Mouse (Mus musculus) forebrain, postnatal 0 days (tissue): ENCODE results near the gene Pik3c2a. TPM values are rescaled to one million over a fixed set of nuclear protein-coding genes. Genes with fewer than 3 reads are reported as not detected.
A peak's percentile ranks its signal among the peaks of the same experiment; 100 is the strongest.

Experiments
- ATAC-seq: fragments of 200-750 bp; cut with Nextera tagmentation; 2 replicates; pipeline ENCODE4 v1.8.0; 2017; ENCODE audit warnings: mild to moderate bottlenecking, moderate library complexity
- DNase-seq: peaks from one replicate; pipeline ENCODE4 v3.0.0-alpha.2; 2015
- H3K27ac ChIP-seq: fragments of 300-500 bp; sonication (generic); 2 replicates; pipeline ENCODE4 v1.5.1; 2014; ENCODE audit warnings: low read depth, mild to moderate bottlenecking, antibody characterized with exemption, low read length, moderate library complexity, mixed read lengths
- H3K27me3 ChIP-seq: fragments of 300-500 bp; sonication (generic); 2 replicates; pipeline ENCODE4 v1.6.1; 2014; ENCODE audit warnings: mild to moderate bottlenecking, low read length, mixed read lengths; ENCODE audit not compliant: insufficient read depth
- H3K36me3 ChIP-seq: fragments of 300-500 bp; sonication (generic); 2 replicates; pipeline ENCODE4 v1.6.1; 2014; ENCODE audit warnings: mild to moderate bottlenecking, moderate library complexity; ENCODE audit not compliant: insufficient read depth
- H3K4me1 ChIP-seq: fragments of 300-500 bp; sonication (generic); 2 replicates; pipeline ENCODE4 v1.6.1; 2014; ENCODE audit warnings: antibody characterized with exemption; ENCODE audit not compliant: insufficient read depth
- H3K4me2 ChIP-seq: fragments of 300-500 bp; sonication (generic); 2 replicates; pipeline ENCODE4 v1.6.1; 2014; ENCODE audit warnings: low read depth, mild to moderate bottlenecking, moderate library complexity
- H3K4me3 ChIP-seq: fragments of 300-500 bp; sonication (generic); 2 replicates; pipeline ENCODE4 v1.5.1; 2014; ENCODE audit warnings: low read depth, low read length, mixed read lengths
- H3K9ac ChIP-seq: fragments of 300-500 bp; sonication (generic); 2 replicates; pipeline ENCODE4 v1.6.1; 2014; ENCODE audit warnings: mild to moderate bottlenecking
- H3K9me3 ChIP-seq: fragments of 300-500 bp; sonication (generic); 2 replicates; pipeline ENCODE4 v1.6.1; 2016; ENCODE audit warnings: low read length
- CTCF ChIP-seq: sonication (generic); IDR thresholded peaks from 2 replicates; pipeline ENCODE4 v1.5.1; 2016; ENCODE audit warnings: antibody characterized with exemption, control low read depth, low read depth
- WGBS: fragments of 180-500 bp; shearing (Covaris S2); extraction: QIAGEN DNeasy Blood & Tissue Kit; methylation state at CpG from one replicate; pipeline ENCODE4 v1.1.7; 2014; 5-methylcytosine and 5-hydroxymethylcytosine counted together
- polyA plus RNA-seq: library from polyadenylated mRNA; unstranded; fragments of >200 nt; fragmentation: Nextera tagmentation; extraction: Ambion mirVana; gene quantifications from 2 replicates; pipeline ENCODE4 v1.2.1, GENCODE M21; 2015
- total RNA-seq: library from RNA; depleted of rRNA; stranded (reverse); fragments of >200 nt; gene quantifications from 2 replicates; pipeline ENCODE4 v1.2.3, GENCODE M21; 2014

Gene Pik3c2a
- total and polyA plus RNA-seq, 2 experiments from 2014 or later = 5.3 to 31.5 TPM

DNA sequence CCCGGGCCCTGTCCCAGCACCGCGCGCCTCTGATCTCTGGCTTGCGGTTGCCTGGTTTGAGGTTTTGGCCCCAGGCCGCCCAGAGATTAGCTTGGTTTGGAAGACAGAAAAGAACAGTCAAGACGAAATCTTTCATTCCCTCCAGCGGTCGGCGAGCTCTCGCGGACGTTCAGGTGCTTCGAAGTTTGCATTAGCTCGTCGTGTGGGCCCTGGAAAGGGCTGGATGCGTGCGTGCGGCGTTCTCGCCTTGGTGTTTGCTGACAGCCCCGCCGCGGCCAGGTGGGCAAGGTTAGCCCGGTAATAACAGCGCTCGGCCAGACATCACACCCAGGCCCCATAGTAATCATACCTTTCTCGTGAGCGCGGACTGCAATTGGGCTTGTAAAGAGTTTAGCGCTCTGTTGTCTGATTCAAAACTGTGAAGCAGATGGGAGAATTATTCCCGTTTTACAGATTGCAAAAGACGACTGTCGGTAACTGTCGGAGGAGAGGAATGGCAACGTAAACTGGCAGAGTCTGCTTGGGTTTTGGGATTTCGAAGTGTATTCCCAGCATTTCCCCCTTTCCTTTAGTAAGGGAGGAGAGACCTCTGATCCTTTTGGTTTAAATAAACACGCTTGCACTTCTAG lies 562 bp upstream of the Pik3c2a start:
- under 1% methylated on average over 38 of the region's 38 CpGs for WGBS
- Histone ChIP-seq H3K4me1 (peaks cover 10% of the 10 kb centered on the region; the same call in 1 of the 2 replicates), H3K27me3 (no peaks in the 10 kb centered on the region), H3K4me3 (peak overlapping the region; percentile 70), H3K36me3 (no peaks in the 10 kb centered on the region), H3K27ac (peak overlapping the region; percentile 86), H3K9me3 (no peaks in the 10 kb centered on the region), H3K4me2 (peak overlapping the region; percentile 72), H3K9ac (peak overlapping the region; percentile 73)
- TF ChIP-seq CTCF = 0 out of 2 replicates have a peak, but pooled peaks have one; percentile 1
- ATAC-seq (peak; percentile 50), DNase-seq (no peak)

DNA sequence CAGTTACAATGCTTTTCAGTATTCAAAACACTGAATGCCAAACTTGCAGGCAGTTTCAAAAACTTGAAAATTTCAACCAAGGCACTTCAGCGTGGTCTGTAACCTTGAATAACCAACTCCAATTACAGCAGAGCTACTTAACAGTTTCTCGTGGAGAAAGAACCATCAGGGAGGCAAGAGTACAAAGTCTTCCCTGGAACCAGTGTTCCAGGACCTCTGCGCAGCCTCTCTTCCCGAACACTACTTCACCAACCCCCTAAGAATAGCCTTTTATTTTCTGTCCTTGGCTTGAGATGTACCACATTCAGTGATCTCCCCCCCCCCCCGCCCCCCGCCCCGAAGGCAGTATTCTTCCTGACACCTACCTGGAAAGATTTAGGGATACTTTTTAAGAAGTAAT lies 1.0 kb downstream of the Pik3c2a start:
- no peak for TF ChIP-seq CTCF
- no peaks in the 10 kb centered on the region for H3K36me3 ChIP-seq
- peak overlapping the region; percentile 73; the same call in 1 of the 2 replicates for H3K9ac ChIP-seq
- peak overlapping the region; percentile 72 for H3K4me2 ChIP-seq
- WGBS = 2% methylated on average over 7 of the region's 7 CpGs
- H3K27me3 ChIP-seq = no peaks in the 10 kb centered on the region
- no peaks in the 10 kb centered on the region for H3K9me3 ChIP-seq
- DNase-seq = no peak
- H3K4me3 ChIP-seq = peak overlapping the region; percentile 70
- peaks cover 10% of the 10 kb centered on the region; the same call in 1 of the 2 replicates for H3K4me1 ChIP-seq
- ATAC-seq = no peak
- H3K27ac ChIP-seq = no peak overlapping the region

DNA sequence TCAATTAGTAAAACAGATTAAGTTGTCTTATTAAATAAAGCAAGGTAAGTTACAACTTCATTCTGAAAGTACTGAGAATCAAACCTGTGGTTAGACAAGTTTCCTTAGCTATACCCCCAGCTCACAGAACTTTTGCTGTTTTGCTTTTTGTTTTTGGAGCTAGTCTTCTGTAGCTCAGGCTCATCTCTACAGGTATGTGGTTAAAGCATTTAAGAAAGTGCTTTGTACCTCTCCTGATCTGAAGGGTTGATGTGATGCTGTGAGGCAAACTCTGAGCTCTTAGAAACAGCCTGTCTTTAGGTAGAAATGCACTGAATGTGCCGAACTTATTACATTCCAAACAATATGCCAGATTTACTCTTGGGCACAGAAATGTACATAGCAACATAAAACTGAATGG lies 1.9 kb downstream of the Pik3c2a start:
- Histone ChIP-seq H3K27me3 (no peaks in the 10 kb centered on the region), H3K4me2 (no peak overlapping the region)
- 68% methylated on average over 1 of the region's 1 CpGs for WGBS

DNA sequence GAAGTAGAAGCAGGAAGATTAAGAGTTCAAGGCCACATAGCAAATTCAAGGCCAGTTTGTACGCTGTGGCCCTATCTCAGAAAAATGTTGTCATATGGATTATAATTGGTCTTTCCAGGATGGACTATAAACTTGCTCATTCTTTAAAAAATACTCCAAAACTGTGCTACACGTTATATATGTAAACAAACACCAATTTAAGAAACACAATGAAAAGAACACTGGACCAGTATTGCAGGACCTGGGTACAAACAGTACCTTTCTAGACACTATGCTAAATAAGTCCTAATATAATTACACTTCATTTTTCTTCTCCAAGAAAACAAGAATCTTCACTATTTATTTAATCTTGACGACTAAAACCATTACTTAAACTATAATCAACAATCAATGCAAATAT lies 11.6 kb downstream of the Pik3c2a start:
- DNase-seq (no peak), ATAC-seq (no peak)
- Histone ChIP-seq H3K4me3 (no peak overlapping the region), H3K4me2 (no peak overlapping the region), H3K27ac (no peak overlapping the region), H3K9me3 (no peaks in the 10 kb centered on the region), H3K27me3 (no peaks in the 10 kb centered on the region), H3K4me1 (no peaks in the 10 kb centered on the region), H3K36me3 (no peaks in the 10 kb centered on the region), H3K9ac (no peak overlapping the region)
- WGBS = 92% methylated on average over 3 of the region's 3 CpGs
- TF ChIP-seq CTCF = no peak

More for the DNA sequence above, 1.9 kb downstream of the Pik3c2a start:
- Histone ChIP-seq H3K9ac (no peak overlapping the region), H3K36me3 (no peaks in the 10 kb centered on the region), H3K4me1 (peaks cover 10% of the 10 kb centered on the region; the same call in 1 of the 2 replicates), H3K27ac (no peak overlapping the region), H3K4me3 (no peak overlapping the region), H3K9me3 (no peaks in the 10 kb centered on the region)
- TF ChIP-seq CTCF = no peak
- ATAC-seq = no peak
- DNase-seq = no peak

DNA sequence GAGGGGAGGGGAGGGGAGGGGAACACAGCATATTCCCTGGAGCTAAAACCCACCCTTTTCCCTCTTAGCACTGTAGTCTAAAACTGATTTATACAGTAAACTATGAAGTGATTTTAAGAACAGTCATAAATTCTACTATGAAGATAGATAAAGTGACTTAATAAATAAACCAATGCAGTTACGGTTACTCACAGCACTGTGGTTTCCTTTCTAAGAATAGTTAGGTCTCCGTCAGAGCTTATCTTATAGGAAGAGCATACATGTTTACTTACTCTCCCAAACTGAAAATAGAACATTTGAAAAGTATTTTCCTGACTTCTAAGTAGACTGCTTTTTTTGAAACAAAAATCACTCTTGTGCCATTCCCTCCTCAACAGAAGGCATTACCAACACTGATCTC lies 12.3 kb downstream of the Pik3c2a start:
- no peaks in the 10 kb centered on the region for H3K27me3 ChIP-seq
- no peak overlapping the region for H3K27ac ChIP-seq
- H3K9ac ChIP-seq = no peak overlapping the region
- H3K4me3 ChIP-seq = no peak overlapping the region
- no peak for DNase-seq
- no peaks in the 10 kb centered on the region for H3K4me1 ChIP-seq
- no peaks in the 10 kb centered on the region for H3K9me3 ChIP-seq
- TF ChIP-seq CTCF = no peak
- WGBS = 81% methylated on average over 2 of the region's 2 CpGs
- no peak overlapping the region for H3K4me2 ChIP-seq
- H3K36me3 ChIP-seq = no peaks in the 10 kb centered on the region
- ATAC-seq = no peak

DNA sequence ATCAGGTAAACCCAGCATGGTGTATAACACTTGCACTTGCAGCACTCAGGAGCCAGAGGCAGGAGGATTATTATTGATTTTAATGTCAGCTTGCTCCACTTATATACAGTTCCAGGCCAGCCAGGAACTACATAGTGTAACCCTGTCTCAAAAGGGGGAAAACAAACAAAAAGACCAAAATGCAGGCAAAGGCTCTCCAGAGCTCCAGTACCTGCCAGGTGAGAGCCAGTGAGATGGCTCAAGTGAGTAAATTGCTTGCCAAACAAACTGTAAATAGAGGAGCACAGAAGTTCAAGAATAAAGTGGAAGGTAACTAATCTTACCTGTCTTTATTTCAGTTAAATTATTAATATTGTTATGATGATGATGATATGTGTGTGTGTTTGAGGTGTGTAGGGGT lies 16.0 kb downstream of the Pik3c2a start:
- H3K9ac ChIP-seq = no peak overlapping the region
- H3K27ac ChIP-seq = no peak overlapping the region
- no peaks in the 10 kb centered on the region for H3K27me3 ChIP-seq
- H3K9me3 ChIP-seq = no peaks in the 10 kb centered on the region
- DNase-seq (no peak), ATAC-seq (no peak)
- H3K4me1 ChIP-seq = no peaks in the 10 kb centered on the region
- no peak overlapping the region for H3K4me2 ChIP-seq
- no peak overlapping the region for H3K4me3 ChIP-seq
- TF ChIP-seq CTCF = no peak
- no peaks in the 10 kb centered on the region for H3K36me3 ChIP-seq

DNA sequence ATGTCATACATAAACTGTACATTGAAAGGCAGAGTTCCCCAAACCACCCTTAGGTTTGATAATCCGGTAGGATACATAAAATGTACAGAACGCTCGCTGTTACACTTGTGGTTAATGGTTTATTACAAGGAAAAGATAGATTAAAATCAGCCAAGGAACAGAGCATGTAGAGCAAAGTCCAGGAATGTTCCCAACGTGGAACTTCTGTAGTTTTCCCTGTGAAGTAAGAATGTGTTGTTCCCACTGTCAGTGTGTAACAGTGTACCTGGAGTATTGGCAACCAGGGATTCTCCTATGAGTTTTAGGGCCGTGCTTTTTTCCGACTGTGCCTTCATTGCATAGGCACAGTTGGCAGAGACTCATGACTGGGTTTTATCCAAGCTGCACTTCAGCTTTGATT lies 17.5 kb downstream of the Pik3c2a start:
- no peak overlapping the region for H3K4me3 ChIP-seq
- H3K27me3 ChIP-seq = no peaks in the 10 kb centered on the region
- no peaks in the 10 kb centered on the region for H3K36me3 ChIP-seq
- no peak for DNase-seq
- H3K9me3 ChIP-seq = no peaks in the 10 kb centered on the region
- no peak overlapping the region for H3K9ac ChIP-seq
- ATAC-seq = no peak
- 74% methylated on average over 6 of the region's 6 CpGs for WGBS
- TF ChIP-seq CTCF = no peak
- H3K4me2 ChIP-seq = no peak overlapping the region
- H3K4me1 ChIP-seq = no peaks in the 10 kb centered on the region
- no peak overlapping the region for H3K27ac ChIP-seq
